Mouse (Mus musculus) gastrocnemius, postnatal 36 days (tissue): Measurements from ENCODE around the gene Aph1a. TPM values are rescaled to one million over a fixed set of nuclear protein-coding genes. Genes with fewer than 3 reads are reported as not detected.
"Not testable (repeated sequence)": the region's sequence is repeated elsewhere in the genome, so short reads cannot be mapped to it uniquely, and the experiment has no call there.

Experiments
- DNase-seq, 2 experiments: peaks; one replicate each; pipeline ENCODE4 v3.0.0; 2022
- intact Hi-C: fragments of 180-260 bp; cut with DNase I; formaldehyde crosslinking; loops from one replicate; pipeline ENCODE4 v1.15.1; 2025
- total RNA-seq, 2 experiments: library from RNA; stranded (reverse); gene quantifications; 2 replicates each; pipeline ENCODE4 v1.2.3; 2021

Gene Aph1a
- total RNA-seq, 2 experiments from 2014 or later: 41.7 to 48.0 TPM

GRCm38 (mm10) chr3:95882816-95883425 is 10.8 kb upstream of the Aph1a start:
- intact Hi-C loops: loop anchor here (1.0 kb wide), 1 partner anchor 23 kb away; no protein-coding TSS in a partner anchor
- peak in 1 of 2 experiments; percentile 77 for DNase-seq

- intact Hi-C loops: no loop called here
- DNase-seq: no peak
Measured at GRCm38 (mm10) chr3:95884400-95884799, 9.4 kb upstream of the Aph1a start.

- no peak for DNase-seq
- intact Hi-C loops: loop anchor here (5.0 kb wide), 1 partner anchor 70 kb away; no protein-coding TSS in a partner anchor
Measured at GRCm38 (mm10) chr3:95887596-95887995, 6.2 kb upstream of the Aph1a start.

DNA sequence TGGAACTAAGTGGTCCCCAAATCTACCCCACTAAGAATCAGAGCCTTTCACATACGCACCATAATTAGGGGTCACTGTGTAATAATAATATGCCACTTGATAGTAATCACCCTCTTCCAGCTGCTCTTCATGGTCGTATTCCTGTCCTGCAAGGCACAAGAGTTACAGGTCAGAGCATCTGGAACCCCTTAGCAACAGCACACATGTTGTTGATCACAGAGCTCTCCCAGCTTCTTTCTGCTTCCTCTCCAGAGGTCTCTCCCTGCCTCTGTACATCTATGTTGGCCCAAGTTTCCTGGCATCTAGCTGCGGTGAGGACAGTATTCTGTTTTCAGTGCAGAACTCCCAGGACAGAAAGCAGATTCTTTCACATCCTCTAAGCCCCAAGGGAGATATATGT is 4.1 kb upstream of the Aph1a start:
- intact Hi-C loops: loop anchor here (5.0 kb wide), 1 partner anchor 68 kb away; no protein-coding TSS in a partner anchor

GRCm38 (mm10) chr3:95891211-95892065 is 2.3 kb upstream of the Aph1a start, which contains the start of gene BC028528:
Gene BC028528, minus strand, starts transcription at chr3:95892005.
- intact Hi-C loops: no loop called here
- peak in 1 of 2 experiments; percentile 11 for DNase-seq

More for the DNA sequence above, 4.1 kb upstream of the Aph1a start:
- no peak for DNase-seq

GRCm38 (mm10) chr3:95892066-95893052 is 1.4 kb upstream of the Aph1a start:
- intact Hi-C loops: no loop called here
- no peak for DNase-seq

DNA sequence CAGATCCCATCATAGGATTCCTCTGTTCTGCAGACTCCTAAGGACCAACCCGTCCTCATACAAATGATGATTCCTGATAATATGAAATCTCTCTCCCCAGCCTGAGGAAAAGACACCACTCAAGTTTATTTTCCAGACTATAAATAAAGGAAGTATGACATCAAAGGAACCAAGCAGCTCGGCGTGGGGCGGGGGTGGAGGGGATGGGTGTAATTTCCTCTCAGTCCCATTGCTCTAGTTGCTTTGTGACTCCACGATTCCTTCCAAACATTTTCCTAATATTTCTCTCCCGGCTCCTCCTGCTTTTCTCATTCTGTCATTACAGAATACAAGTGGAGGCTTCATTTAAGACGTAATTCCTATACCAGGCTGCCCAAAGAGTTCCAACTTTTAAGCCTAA is 643 bp upstream of the Aph1a start:
- intact Hi-C loops: no loop called here
- DNase-seq: no peak

- DNase-seq: peak in 1 of 2 experiments; percentile 34
- intact Hi-C loops: no loop called here
Measured at GRCm38 (mm10) chr3:95894317-95895160, 770 bp downstream of the Aph1a start.

DNA sequence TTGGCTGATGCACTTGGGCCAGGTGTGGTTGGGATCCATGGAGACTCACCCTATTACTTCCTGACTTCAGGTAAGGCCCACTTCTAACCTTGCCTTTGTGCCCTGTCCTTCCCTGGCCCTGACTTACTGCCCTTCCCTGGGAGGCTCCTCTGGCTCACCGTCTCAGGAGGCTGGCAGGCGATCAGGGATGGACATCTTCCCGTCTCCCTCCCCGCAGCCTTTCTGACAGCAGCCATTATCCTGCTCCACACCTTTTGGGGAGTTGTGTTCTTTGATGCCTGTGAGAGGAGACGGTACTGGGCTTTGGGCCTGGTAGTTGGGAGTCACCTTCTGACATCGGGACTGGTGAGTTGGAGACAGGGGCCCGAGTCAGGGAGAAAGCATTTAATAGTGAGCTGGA is 1.7 kb downstream of the Aph1a start:
- DNase-seq, intact Hi-C loops: not testable (repeated sequence)

DNA sequence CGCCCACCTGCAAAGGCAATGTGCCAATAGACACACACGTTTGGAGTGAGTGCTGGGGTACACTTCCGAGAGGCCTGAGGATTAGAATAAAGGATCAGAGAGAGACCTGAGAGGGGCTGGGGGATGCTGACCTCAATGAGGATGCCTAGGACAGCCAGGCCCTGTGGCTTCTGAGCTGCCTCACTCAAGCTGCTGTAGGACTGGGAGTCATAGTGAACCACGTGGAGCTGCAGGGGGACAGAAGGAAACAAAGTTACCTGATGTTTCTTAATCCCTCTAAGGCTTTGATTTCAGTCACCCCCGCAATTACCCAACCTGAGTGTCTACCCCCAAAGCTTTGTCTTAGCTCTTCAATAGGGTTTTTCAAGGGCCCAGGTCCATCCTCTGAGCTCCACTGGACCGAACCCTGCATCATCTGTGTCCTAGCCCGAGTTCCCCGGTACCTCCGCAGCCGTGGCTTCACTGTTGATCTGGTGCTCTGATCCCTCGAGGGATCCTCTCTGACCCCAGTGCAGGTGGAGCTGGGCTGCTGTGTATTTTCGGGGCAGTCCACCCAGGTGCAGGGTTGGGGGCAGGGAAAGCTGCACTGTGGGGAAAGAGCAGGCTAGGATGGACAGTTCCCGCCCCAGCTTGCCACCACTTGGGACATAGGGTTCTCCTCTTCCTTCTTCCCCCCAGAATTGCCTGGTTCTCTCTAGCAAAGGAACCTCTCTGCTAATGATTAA is 6.2 kb downstream of the Aph1a start:
- intact Hi-C loops: no loop called here
- no peak for DNase-seq

- intact Hi-C loops: no loop called here
- DNase-seq: peak in 1 of 2 experiments; percentile 27
Measured at GRCm38 (mm10) chr3:95901616-95902372, 8.0 kb downstream of the Aph1a start.

DNA sequence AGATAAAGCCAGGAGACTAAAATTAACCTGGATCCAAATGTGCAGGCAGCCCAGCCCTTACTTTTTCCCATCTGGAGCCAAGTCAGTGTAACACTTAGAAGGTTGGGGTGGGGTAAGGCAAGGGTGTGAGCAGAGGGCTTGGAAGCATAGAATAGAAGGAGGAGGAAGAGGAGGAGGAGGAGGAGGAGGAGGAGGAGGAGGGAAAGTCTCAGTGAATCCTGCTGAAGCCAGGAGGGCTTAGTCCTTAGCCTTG is 8.5 kb downstream of the Aph1a start:
- intact Hi-C loops: no loop called here
- DNase-seq: no peak

DNA sequence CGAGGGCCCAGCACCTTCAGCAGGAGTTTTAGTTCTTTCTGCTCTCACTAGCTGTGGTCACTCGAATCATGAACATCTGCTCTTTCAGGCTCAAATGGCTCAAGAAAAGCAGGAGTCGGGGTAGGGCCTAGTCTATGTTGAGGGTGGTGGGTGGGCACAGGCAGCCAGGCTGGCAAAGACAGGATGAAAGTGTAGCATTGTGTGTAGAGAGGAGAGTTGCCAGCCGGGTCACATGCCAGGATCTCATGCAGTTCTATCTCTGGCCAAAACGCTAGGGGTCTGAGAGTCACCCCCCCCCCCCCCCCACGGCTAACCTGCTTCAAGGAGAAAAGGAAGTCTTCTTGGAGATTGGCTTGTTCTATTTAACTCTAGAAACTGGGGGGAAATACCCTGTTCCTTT is 8.9 kb downstream of the Aph1a start:
- intact Hi-C loops: no loop called here
- DNase-seq: no peak

DNA sequence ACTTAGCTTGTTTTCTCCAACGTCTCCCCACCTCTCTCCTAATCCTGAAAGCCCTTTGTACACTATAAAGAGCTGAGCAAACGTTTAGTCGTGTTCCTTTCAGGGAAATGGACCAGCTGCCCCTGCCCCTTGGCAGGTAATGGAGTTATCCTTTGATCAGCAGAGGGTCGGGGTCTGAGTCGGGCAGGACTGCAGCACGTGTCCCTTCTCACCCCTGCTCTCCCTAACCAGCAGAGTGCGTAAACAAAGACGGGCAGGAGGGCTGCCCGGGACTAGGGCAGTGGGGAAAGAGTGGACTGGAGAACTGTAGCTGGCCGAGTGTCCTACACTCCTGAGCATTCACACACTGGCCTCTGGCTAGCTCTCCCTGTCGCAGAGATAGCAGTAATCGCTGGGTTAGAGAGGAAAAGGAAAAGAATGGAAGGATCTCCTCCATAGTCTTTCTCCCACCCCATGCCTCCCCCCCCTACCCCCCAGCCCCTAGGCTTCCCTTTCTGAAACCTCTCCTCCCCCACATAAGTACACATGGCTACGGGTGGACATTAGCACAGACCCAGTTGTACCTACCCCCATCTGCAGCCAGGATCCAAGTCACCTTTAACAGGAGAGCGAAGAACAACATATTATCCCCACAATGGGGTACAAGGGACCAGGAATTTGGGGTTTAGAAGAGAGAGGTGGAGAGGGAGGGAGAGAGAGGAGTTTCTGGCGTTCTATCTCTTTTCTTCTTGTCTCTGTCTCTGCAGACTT is 10.2 kb downstream of the Aph1a start:
- no peak for DNase-seq
- intact Hi-C loops: no loop called here

DNA sequence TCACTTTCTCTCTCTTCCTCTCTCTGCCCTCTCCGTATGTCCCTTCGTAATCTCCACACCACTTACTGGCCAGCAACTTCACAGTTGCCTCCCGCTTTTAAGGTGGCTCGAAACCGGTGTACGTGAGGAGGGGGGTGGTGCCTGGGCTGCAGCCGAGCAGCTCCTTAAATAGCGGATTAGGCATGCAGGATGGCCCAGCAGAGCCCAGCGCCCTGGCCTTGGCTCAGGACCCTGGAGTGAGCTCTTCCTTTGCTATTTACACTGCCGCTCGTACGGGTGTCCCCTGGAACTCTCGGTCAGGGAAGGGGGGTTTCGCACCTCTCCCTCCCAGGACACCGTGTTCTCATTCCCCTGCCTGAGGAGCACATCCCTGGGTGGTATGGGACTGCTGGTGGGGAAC is 10.8 kb downstream of the Aph1a start, which contains the start of gene Car14:
Gene Car14, minus strand, starts transcription at position 124 of the 400 bp plus-strand sequence.
- peak; percentile 30 to 46 for DNase-seq
- intact Hi-C loops: no loop called here

DNA sequence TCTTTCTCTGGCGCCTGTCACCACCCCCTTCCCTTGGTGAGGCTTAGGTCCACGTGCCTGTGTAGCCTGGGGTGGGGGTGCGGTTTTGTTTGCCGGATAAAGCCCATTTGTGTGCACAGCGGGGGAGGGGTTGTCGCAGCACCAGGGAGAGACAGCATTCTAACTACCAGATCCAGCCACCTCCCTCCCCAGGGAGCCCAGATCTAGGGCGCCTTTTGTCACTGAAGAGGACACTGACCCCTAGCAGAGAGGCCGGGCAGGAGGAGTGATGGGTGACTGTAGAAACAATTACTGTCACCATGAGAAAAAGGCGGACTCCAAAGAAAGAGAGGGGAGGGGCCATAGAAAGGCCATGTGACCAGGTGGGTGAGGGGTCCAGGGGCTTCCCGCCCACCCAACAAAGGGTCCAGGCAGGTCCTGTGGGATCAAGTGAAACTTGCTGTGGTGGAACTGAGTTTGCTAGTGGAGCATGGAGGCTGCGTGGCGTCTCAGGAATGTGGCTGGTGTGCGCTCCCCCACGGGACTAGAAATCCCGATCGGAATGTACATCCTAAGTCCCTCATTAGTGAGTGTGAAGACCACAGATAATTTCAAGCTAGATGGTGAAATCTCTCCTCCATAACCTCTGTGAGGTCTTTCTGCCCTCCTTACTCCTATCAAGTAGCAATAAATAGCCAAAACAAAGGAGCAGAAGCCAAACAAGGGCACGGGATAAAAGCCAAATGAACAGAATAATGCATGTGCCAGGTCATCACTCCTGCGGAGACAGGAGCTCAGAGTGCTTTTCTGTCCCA is 11.6 kb downstream of the Aph1a start:
- DNase-seq: peak in 1 of 2 experiments; percentile 36
- intact Hi-C loops: no loop called here
